Mouse (Mus musculus) lung, adult 2 months (tissue): Measurements from ENCODE around the gene Cpa1. TPM values are rescaled to one million over a fixed set of nuclear protein-coding genes. Genes with fewer than 3 reads are reported as not detected.
A peak's percentile ranks its signal among the peaks of the same experiment; 100 is the strongest.

Experiments used
- DNase-seq: peaks from one replicate; pipeline ENCODE4 v3.0.0; 2022
- H3K4me1 ChIP-seq: fragments of 200-500 bp; 2 replicates; pipeline ENCODE4 v1.6.1; 2011; ENCODE audit warnings: low read length; ENCODE audit not compliant: control insufficient read depth, insufficient read depth
- H3K4me3 ChIP-seq: fragments of 200-500 bp; replicated peaks from 2 replicates; pipeline ENCODE3; 2011; ENCODE audit warnings: low read depth, mild to moderate bottlenecking, control low read depth, low read length; ENCODE audit errors: extremely low read depth
- CTCF ChIP-seq: fragments of 200-500 bp; IDR thresholded peaks from 2 replicates; pipeline ENCODE4 v1.5.1; 2011; ENCODE audit warnings: mild to moderate bottlenecking, low read length, control low read depth; ENCODE audit not compliant: insufficient read depth
- POLR2A ChIP-seq: fragments of 200-500 bp; IDR thresholded peaks from 2 replicates; pipeline ENCODE4 v1.6.1; 2011; ENCODE audit warnings: low read depth, mild to moderate bottlenecking, control low read depth, low read length, borderline replicate concordance; ENCODE audit errors: extremely low read depth
- WGBS: fragments of 180-500 bp; shearing (Covaris S2); methylation state at CpG from one replicate; pipeline ENCODE4 v1.1.7; 2018; 5-methylcytosine and 5-hydroxymethylcytosine counted together
- polyA plus RNA-seq: library from polyadenylated mRNA; depleted of rRNA; stranded (reverse); fragments of >200 nt; gene quantifications from 2 replicates; pipeline ENCODE4 v1.2.3, GENCODE M21; 2012

Gene Cpa1
- polyA plus RNA-seq, 1 experiment, result 0.39 TPM

- 86% methylated on average over 5 of the region's 5 CpGs for WGBS
- no peak for DNase-seq
- TF ChIP-seq POLR2A (no peak), CTCF (no peak)
Observed at GRCm38 (mm10) chr6:30671696-30672095, 32.7 kb downstream of the Cpa1 start.

DNA sequence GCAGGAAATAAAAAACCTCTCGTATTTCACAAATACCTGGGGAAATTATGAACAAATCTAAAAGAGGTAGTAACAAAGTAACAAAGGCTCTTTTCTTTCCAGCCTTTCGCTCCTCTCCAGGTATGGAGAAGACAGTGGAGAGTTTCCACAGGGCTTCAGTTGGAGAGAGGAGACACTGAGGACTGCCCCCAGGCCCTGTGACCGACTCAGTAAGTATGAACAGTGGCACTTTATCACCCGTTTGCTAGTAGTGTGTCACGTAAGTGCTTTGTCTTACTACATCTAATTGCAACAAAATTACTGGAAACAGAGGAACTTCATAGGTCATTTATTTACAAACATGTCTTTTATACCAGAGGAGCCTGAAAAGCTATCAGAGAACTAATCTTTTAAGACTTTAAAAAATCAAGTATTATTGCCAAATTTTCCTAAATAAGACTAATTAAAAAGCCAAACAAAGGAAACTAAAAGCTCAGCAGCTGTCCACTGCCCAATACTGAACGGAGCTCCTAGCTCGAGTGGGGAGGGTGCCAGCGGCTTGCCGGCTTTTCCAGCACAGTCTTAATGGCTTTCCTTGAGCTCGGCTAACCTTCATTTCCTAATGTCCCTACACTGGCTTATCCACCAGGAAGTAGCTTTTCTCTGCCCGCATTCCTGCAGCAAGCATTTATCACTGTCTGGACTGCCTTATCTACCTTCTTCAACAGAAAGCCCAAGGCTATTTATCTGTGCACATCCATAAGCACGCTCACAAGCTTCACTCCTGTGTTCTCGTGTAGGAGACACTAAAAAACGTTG lies 34.9 kb downstream of the Cpa1 start:
- 30% methylated on average over 14 of the region's 14 CpGs for WGBS
- peaks cover 13% of the 10 kb centered on the region for H3K4me1 ChIP-seq
- no peak for TF ChIP-seq POLR2A
- no peak for TF ChIP-seq CTCF
- peak overlapping the region; percentile 13 for H3K4me3 ChIP-seq
- DNase-seq, result no peak

More at GRCm38 (mm10) chr6:30671696-30672095, 32.7 kb downstream of the Cpa1 start:
- no peak overlapping the region for H3K4me3 ChIP-seq
- peaks cover 13% of the 10 kb centered on the region for H3K4me1 ChIP-seq

DNA sequence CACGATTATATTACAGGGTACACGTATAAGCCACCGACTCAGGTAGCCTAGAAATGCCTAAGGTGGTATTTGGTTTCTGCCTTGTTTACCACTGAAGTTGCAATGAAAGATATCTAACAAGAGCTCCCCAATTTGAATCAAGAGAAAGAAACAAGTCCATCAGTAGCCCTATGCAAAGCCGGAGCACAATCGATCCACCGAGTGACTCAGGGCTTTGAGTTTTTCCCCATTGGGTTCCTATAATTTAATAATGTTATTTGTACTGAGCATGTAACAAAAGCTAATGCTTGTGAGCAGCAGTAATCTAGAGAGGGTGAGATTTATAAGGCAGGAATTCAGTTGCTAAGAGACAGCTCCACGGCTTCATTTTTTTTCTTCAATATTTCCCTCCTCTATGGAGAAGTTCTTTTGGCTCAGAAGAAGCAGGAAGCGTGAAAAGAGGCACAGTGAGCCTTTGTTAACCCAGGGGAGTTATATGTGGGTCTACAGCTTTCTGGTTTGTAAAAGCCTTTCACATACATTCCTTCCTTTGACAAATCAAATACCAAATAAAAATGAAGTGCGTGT lies 35.8 kb downstream of the Cpa1 start:
- peaks cover 13% of the 10 kb centered on the region for H3K4me1 ChIP-seq
- TF ChIP-seq POLR2A (no peak), CTCF (no peak)
- peak overlapping the region; percentile 30 for H3K4me3 ChIP-seq
- 28% methylated on average over 9 of the region's 9 CpGs for WGBS
- no peak for DNase-seq

DNA sequence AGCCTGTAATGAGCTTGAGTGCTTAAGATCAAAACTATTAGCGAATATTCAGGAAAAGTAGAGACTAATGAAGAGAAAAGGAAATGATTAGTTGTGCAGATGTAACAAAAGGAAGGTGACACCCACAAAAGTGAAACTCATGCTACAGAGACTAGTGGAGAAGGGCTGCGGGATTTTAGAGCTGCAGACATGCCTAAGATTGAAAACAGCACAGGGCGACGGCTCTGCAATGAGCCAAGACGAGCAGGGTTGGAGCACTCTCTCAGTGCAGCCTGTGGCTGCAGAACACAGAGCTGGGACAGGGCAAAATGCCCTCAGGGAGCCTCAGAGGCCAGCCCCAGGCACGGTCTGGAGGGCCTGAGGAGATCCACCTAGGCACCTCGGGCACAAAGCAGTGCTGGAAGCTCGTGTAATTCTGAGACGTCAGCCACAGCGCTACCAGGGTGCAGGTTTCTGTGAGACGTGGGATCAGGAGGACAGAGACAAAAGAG lies 36.3 kb downstream of the Cpa1 start:
- H3K4me1 ChIP-seq, result peaks cover 13% of the 10 kb centered on the region
- TF ChIP-seq CTCF, result no peak
- no peak for TF ChIP-seq POLR2A
- peak overlapping the region; percentile 48 for H3K4me3 ChIP-seq
- 11% methylated on average over 11 of the region's 11 CpGs for WGBS
- DNase-seq, result no peak

GRCm38 (mm10) chr6:30676506-30676905 lies 37.5 kb downstream of the Cpa1 start:
- Histone ChIP-seq H3K4me3 (no peak overlapping the region), H3K4me1 (peaks cover 13% of the 10 kb centered on the region)
- TF ChIP-seq POLR2A, result no peak
- TF ChIP-seq CTCF, result no peak
- no peak for DNase-seq
- WGBS, result 83% methylated on average over 6 of the region's 6 CpGs

- TF ChIP-seq POLR2A, result no peak
- no peak for TF ChIP-seq CTCF
- 93% methylated on average over 9 of the region's 9 CpGs for WGBS
- no peak for DNase-seq
- Histone ChIP-seq H3K4me1 (peaks cover 13% of the 10 kb centered on the region), H3K4me3 (no peak overlapping the region)
Observed at GRCm38 (mm10) chr6:30677591-30677990, 38.6 kb downstream of the Cpa1 start.

DNA sequence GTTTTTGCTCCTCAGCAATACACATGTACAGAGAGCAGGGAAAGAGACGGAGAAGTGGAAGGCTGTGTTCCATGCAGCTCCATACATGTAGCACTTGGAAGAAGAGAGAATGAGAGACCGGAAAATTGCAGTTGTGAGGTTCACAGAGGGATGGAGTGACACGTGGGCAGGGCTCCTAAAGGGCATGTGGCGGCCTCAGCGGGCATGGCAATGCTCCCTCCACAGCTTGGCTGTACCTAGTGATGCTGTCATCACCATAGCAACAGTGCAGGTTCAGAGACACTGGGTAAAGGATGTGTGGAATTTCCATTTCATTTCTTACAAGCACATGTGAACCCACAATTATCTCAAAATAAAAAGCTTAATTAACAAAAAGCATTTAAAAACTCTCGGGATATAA lies 39.5 kb downstream of the Cpa1 start:
- DNase-seq, result no peak
- WGBS, result 90% methylated on average over 6 of the region's 6 CpGs
- TF ChIP-seq POLR2A (no peak), CTCF (no peak)
- H3K4me3 ChIP-seq, result no peak overlapping the region
- peaks cover 13% of the 10 kb centered on the region for H3K4me1 ChIP-seq

DNA sequence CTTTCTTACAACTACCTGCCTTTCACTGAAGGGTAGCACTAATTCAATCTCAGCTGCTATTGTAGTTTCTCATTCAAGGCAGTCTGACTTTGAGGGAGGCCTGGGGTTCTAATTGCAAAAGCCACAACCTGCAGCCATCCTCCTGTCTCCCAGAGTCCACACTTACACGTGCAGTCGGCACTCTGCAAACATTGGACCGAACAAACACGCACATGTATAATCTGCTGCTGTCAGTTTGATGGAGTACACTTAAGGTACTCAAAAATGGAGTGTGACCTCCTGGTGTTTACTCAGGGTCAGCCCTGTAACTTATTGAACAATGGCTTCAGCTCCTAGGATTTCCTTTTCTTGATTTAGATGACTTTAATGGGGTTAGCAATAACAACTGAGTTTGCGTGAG lies 40.5 kb downstream of the Cpa1 start:
- no peak overlapping the region for H3K4me3 ChIP-seq
- DNase-seq, result no peak
- WGBS, result 37% methylated on average over 5 of the region's 5 CpGs

GRCm38 (mm10) chr6:30680442-30680841 lies 41.4 kb downstream of the Cpa1 start:
- Histone ChIP-seq H3K4me3 (no peak overlapping the region), H3K4me1 (peaks cover 2% of the 10 kb centered on the region)
- 75% methylated on average over 7 of the region's 7 CpGs for WGBS
- TF ChIP-seq CTCF (no peak), POLR2A (no peak)
- no peak for DNase-seq

More for the DNA sequence above, 40.5 kb downstream of the Cpa1 start:
- TF ChIP-seq CTCF, result no peak
- TF ChIP-seq POLR2A, result no peak
- H3K4me1 ChIP-seq, result peaks cover 8% of the 10 kb centered on the region
